Mouse (Mus musculus) spleen, postnatal 14 days (tissue): ENCODE results near the gene Fam205a2.
"Not testable (repeated sequence)": the region's sequence is repeated elsewhere in the genome, so short reads cannot be mapped to it uniquely, and the experiment has no call there.

ENCODE experiments used
- DNase-seq, 2 experiments: peaks; one replicate each; pipeline ENCODE4 v3.0.0; 2021 to 2022; ENCODE audit warnings: low spot score in 2 of 2

The Fam205a2 gene

DNA sequence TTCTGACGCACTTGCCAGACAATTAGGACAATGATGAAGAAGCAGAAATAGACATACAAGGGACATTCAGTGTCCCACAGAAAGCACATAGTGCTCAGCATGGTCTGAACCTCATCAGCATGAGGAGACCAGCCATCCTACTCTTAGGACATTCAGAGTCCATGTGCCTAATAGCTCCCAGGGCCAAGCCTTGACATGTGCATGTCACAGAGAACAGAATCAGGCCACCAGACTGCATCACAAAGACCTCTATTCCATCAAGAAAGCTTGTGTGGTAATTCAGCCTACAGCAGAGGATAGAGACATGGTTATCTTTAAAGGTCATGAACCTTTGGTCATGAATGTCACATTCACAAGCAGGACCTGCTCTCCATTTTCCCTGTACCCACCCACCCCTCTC lies at the start of gene Fam205a2:
Gene Fam205a2 (minus strand): TSS at position 101 of the 400 bp plus-strand sequence.
- not testable (repeated sequence) for DNase-seq
